Mouse (Mus musculus): ENCODE results near the gene Ptbp1. TPM values are rescaled to one million over a fixed set of nuclear protein-coding genes. Genes with fewer than 3 reads are reported as not detected.

The Ptbp1 gene
- polyA plus RNA-seq, 1 experiment: 695 TPM

DNA sequence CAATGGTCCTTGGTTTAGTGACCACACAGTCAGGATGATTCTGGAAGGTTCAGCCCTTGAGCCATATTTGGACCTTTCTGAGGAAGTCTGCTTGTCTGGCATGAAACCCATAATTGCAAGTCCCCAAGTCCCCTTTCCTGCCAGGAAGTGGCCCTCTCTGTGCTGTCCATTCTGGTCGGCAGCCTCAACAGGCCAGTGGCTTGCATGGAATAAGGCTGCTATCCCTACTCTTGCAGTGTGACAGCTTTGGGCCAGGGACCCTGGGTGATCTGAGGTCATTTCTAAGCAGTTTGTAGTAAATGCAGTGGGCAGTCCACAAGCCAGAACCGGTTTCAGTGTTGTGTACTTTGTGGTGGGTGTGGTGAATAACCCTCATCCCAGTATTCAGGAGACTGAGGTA is 16.1 kb upstream of the Ptbp1 start:
- H3K36me3 ChIP-seq (ENCODE audit: control insufficient read depth, insufficient read depth, low read length, poor library complexity, severe bottlenecking): no peaks in the 10 kb centered on the region
- no peaks in the 10 kb centered on the region for H3K27me3 ChIP-seq (ENCODE audit: control insufficient read depth, insufficient read depth, low read length, poor library complexity, severe bottlenecking)
- H3K27ac ChIP-seq (ENCODE audit: insufficient read depth, low read length): no peak overlapping the region
- H3K4me3 ChIP-seq (ENCODE audit: low read depth, low read length): no peak overlapping the region
- TF ChIP-seq CTCF (IDR thresholded peaks at IDR 0.05; ENCODE audit: low read depth, low read length) (no peak), POLR2A (IDR thresholded peaks at IDR 0.05; ENCODE audit: insufficient read depth, low read length) (no peak), EP300 (IDR thresholded peaks at IDR 0.05; ENCODE audit: insufficient read depth, low read depth, low read length) (no peak)
- H3K4me1 ChIP-seq (ENCODE audit: control insufficient read depth, insufficient read depth, low read length): peaks cover 3% of the 10 kb centered on the region
- H3K9ac ChIP-seq (ENCODE audit: low read depth, poor library complexity, severe bottlenecking): no peak overlapping the region
- H3K9me3 ChIP-seq (replicated peaks; ENCODE audit: control insufficient read depth, insufficient read depth, low read length, poor library complexity, severe bottlenecking): no peaks in the 10 kb centered on the region

DNA sequence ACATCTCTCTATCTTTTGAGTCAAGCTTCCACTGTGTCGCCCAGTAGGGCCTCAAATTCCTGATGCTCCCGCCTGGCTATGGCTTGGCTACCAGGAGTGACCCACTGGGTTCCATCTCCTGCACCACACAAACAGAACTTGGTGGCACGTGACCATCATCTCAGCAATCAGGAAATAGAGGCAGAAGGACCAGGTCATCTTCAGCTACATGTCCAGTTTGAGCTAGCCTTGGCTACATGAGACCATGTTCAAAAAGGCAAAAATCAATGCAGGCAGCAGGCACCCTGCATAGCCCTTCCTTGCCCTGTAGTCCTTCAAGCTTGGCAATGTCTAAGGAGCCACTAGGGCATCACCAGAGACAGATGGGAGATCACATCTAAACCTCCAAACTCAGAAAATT is 14.1 kb upstream of the Ptbp1 start:
- Histone ChIP-seq H3K9me3 (replicated peaks; ENCODE audit: control insufficient read depth, insufficient read depth, low read length, poor library complexity, severe bottlenecking) (no peaks in the 10 kb centered on the region), H3K27ac (ENCODE audit: insufficient read depth, low read length) (peak overlapping the region; percentile 82), H3K4me1 (ENCODE audit: control insufficient read depth, insufficient read depth, low read length) (peaks cover 6% of the 10 kb centered on the region), H3K36me3 (ENCODE audit: control insufficient read depth, insufficient read depth, low read length, poor library complexity, severe bottlenecking) (no peaks in the 10 kb centered on the region), H3K9ac (ENCODE audit: low read depth, poor library complexity, severe bottlenecking) (peak overlapping the region; percentile 52; the same call in 1 of the 2 replicates), H3K4me3 (ENCODE audit: low read depth, low read length) (peak overlapping the region; percentile 63), H3K27me3 (ENCODE audit: control insufficient read depth, insufficient read depth, low read length, poor library complexity, severe bottlenecking) (no peaks in the 10 kb centered on the region)
- TF ChIP-seq POLR2A (IDR thresholded peaks at IDR 0.05; ENCODE audit: insufficient read depth, low read length) (no peak), CTCF (IDR thresholded peaks at IDR 0.05; ENCODE audit: low read depth, low read length) (no peak), EP300 (IDR thresholded peaks at IDR 0.05; ENCODE audit: insufficient read depth, low read depth, low read length) (no peak)

DNA sequence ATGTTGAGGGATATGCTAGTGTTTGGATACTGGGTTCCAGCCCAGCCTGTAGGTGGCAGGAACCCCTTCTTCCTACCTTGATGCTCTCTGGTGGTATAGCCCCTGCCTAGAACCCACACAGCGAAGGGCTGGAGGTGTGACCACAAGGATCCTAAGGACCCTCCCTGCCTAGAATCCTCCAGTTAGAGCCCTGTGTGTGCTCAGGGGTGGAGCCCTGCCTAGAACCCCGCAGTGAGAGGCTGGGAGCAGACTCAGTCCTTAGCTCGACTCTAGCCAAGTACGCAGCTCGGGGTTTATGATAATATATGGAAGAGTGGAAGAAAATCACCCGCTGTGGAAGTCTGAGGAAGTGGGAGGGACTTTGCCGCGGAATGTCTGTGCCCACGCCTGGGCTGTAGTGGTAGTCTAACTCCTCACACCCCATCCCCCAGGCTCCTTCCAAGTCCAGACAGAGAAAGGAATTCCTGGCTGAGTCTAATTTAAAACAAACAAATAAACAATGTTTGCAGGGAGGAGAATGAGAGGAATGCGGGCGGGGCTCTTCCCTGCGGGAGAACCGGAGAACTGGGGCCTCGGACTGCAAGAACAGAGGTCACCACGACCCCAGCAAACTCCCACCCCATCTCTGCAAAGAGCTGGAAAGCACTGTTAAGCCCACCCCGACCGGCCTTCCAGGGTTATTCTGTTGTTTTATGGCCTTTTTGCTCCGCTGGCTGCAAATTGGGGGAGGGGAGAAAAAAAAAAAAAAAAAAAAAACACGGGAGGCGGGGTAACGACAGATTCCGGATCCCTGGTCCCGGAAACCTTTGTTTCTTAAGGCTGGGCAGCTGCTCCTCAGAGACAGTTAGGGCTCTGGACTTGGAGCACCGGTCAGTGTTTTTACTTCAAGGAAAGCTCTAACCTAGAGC is 13.3 kb upstream of the Ptbp1 start:
- TF ChIP-seq POLR2A (IDR thresholded peaks at IDR 0.05; ENCODE audit: insufficient read depth, low read length) (peak; percentile 53), CTCF (IDR thresholded peaks at IDR 0.05; ENCODE audit: low read depth, low read length) (peak; percentile 33), EP300 (IDR thresholded peaks at IDR 0.05; ENCODE audit: insufficient read depth, low read depth, low read length) (peak; percentile 86)
- Histone ChIP-seq H3K9me3 (replicated peaks; ENCODE audit: control insufficient read depth, insufficient read depth, low read length, poor library complexity, severe bottlenecking) (no peaks in the 10 kb centered on the region), H3K9ac (ENCODE audit: low read depth, poor library complexity, severe bottlenecking) (peak overlapping the region; percentile 52), H3K4me3 (ENCODE audit: low read depth, low read length) (peak overlapping the region; percentile 63), H3K4me1 (ENCODE audit: control insufficient read depth, insufficient read depth, low read length) (peaks cover 6% of the 10 kb centered on the region), H3K27me3 (ENCODE audit: control insufficient read depth, insufficient read depth, low read length, poor library complexity, severe bottlenecking) (no peaks in the 10 kb centered on the region), H3K27ac (ENCODE audit: insufficient read depth, low read length) (peak overlapping the region; percentile 82), H3K36me3 (ENCODE audit: control insufficient read depth, insufficient read depth, low read length, poor library complexity, severe bottlenecking) (no peaks in the 10 kb centered on the region)

DNA sequence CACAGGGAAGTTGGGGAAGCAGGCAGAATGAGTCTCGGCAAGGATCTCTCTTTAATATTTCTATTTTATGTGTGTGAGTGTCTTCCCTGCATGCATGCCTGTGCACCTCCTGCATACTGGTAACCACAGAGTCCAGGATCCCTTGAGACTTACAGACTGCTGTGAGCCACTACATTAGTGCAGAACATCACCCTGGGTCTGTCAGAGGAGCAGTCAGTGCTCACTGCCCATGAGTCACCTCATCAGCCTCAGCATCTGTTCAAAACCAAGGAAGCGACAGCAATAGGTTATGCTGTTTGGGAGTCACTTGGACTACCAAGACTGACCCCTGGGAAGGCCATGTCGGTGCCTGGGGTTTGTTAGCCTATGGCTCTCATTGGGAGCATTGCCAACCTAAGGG is 11.9 kb upstream of the Ptbp1 start:
- no peaks in the 10 kb centered on the region for H3K9me3 ChIP-seq (replicated peaks; ENCODE audit: control insufficient read depth, insufficient read depth, low read length, poor library complexity, severe bottlenecking)
- TF ChIP-seq CTCF (IDR thresholded peaks at IDR 0.05; ENCODE audit: low read depth, low read length) (no peak), EP300 (IDR thresholded peaks at IDR 0.05; ENCODE audit: insufficient read depth, low read depth, low read length) (no peak), POLR2A (IDR thresholded peaks at IDR 0.05; ENCODE audit: insufficient read depth, low read length) (no peak)
- H3K4me3 ChIP-seq (ENCODE audit: low read depth, low read length): no peak overlapping the region
- H3K9ac ChIP-seq (ENCODE audit: low read depth, poor library complexity, severe bottlenecking): no peak overlapping the region
- H3K27ac ChIP-seq (ENCODE audit: insufficient read depth, low read length): no peak overlapping the region
- no peaks in the 10 kb centered on the region for H3K27me3 ChIP-seq (ENCODE audit: control insufficient read depth, insufficient read depth, low read length, poor library complexity, severe bottlenecking)
- H3K4me1 ChIP-seq (ENCODE audit: control insufficient read depth, insufficient read depth, low read length): peaks cover 6% of the 10 kb centered on the region
- no peaks in the 10 kb centered on the region for H3K36me3 ChIP-seq (ENCODE audit: control insufficient read depth, insufficient read depth, low read length, poor library complexity, severe bottlenecking)

DNA sequence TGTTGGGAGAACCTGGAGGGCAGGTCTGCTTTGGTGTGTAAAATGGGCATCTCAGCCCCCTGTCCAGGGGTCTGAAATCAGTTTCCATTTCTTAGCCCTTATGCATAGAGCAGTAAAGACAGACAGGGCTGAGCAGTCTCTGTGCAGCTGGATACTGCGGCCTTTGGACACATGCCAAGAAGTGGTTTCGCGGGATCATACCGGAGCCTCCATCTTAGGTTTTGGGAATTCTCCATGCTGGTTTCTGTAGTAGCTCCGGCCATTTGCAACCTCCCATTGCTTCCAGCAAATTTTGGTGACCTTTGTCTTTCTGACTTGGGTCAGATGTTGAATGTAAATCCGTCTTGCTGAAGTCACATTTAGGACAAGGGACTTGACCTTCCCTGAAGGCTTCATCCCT is 10.8 kb upstream of the Ptbp1 start:
- no peaks in the 10 kb centered on the region for H3K36me3 ChIP-seq (ENCODE audit: control insufficient read depth, insufficient read depth, low read length, poor library complexity, severe bottlenecking)
- no peak for TF ChIP-seq POLR2A (IDR thresholded peaks at IDR 0.05; ENCODE audit: insufficient read depth, low read length)
- no peak for TF ChIP-seq EP300 (IDR thresholded peaks at IDR 0.05; ENCODE audit: insufficient read depth, low read depth, low read length)
- H3K9ac ChIP-seq (ENCODE audit: low read depth, poor library complexity, severe bottlenecking): no peak overlapping the region
- H3K4me3 ChIP-seq (ENCODE audit: low read depth, low read length): no peak overlapping the region
- H3K27me3 ChIP-seq (ENCODE audit: control insufficient read depth, insufficient read depth, low read length, poor library complexity, severe bottlenecking): no peaks in the 10 kb centered on the region
- H3K4me1 ChIP-seq (ENCODE audit: control insufficient read depth, insufficient read depth, low read length): peaks cover 6% of the 10 kb centered on the region
- H3K27ac ChIP-seq (ENCODE audit: insufficient read depth, low read length): no peak overlapping the region
- H3K9me3 ChIP-seq (replicated peaks; ENCODE audit: control insufficient read depth, insufficient read depth, low read length, poor library complexity, severe bottlenecking): no peaks in the 10 kb centered on the region

DNA sequence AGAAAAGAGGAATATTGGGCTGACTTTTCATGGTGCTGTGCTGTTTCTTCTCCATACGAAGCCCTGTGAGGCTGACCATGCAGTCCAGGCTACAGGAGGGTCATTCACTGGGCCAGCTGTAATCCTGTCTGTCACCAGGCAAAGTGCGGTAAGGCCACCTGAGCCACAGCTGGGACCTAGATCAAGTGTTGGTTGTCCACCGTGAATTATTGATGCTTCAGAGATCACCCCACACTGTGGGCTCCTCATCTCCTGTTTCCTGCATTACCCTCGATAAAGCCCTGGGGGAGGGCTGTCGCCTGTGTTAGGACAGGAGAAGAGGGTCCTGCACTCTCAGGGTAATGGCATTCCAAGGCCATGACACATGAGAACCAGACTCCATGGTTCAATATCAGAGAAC is 7.7 kb upstream of the Ptbp1 start:
- H3K4me1 ChIP-seq (ENCODE audit: control insufficient read depth, insufficient read depth, low read length): peaks cover 14% of the 10 kb centered on the region
- H3K27ac ChIP-seq (ENCODE audit: insufficient read depth, low read length): no peak overlapping the region
- H3K27me3 ChIP-seq (ENCODE audit: control insufficient read depth, insufficient read depth, low read length, poor library complexity, severe bottlenecking): no peaks in the 10 kb centered on the region
- TF ChIP-seq CTCF (IDR thresholded peaks at IDR 0.05; ENCODE audit: low read depth, low read length) (no peak), POLR2A (IDR thresholded peaks at IDR 0.05; ENCODE audit: insufficient read depth, low read length) (no peak), EP300 (IDR thresholded peaks at IDR 0.05; ENCODE audit: insufficient read depth, low read depth, low read length) (no peak)
- no peaks in the 10 kb centered on the region for H3K9me3 ChIP-seq (replicated peaks; ENCODE audit: control insufficient read depth, insufficient read depth, low read length, poor library complexity, severe bottlenecking)
- H3K4me3 ChIP-seq (ENCODE audit: low read depth, low read length): no peak overlapping the region
- H3K36me3 ChIP-seq (ENCODE audit: control insufficient read depth, insufficient read depth, low read length, poor library complexity, severe bottlenecking): no peaks in the 10 kb centered on the region
- no peak overlapping the region for H3K9ac ChIP-seq (ENCODE audit: low read depth, poor library complexity, severe bottlenecking)
